Mouse (Mus musculus): ENCODE results near the gene Hibadh. TPM values are rescaled to one million over a fixed set of nuclear protein-coding genes. Genes with fewer than 3 reads are reported as not detected.

The Hibadh gene
- polyA plus RNA-seq, 1 experiment from 2014 or later, result 63.6 TPM

GRCm38 (mm10) chr6:52630625-52631024 lies 9.6 kb downstream of the Hibadh start:
- no peak overlapping the region for H3K4me3 ChIP-seq (ENCODE audit: low read depth, low read length)
- H3K9ac ChIP-seq (ENCODE audit: low read depth, low read length), result no peak overlapping the region
- no peaks in the 10 kb centered on the region for H3K4me1 ChIP-seq (replicated peaks; ENCODE audit: control insufficient read depth, insufficient read depth, low read length)
- H3K4me2 ChIP-seq, result no peak overlapping the region
- H3K36me3 ChIP-seq (ENCODE audit: control insufficient read depth, insufficient read depth, low read length), result no peaks in the 10 kb centered on the region
- H3K27ac ChIP-seq (ENCODE audit: low read depth, low read length), result no peak overlapping the region
- DNase-seq (ENCODE audit: low spot score) (no peak), ATAC-seq (replicated peaks; ENCODE audit: low FRiP score) (no peak)
- no peaks in the 10 kb centered on the region for H3K27me3 ChIP-seq (replicated peaks; ENCODE audit: control insufficient read depth, insufficient read depth, low read length)
- H3K9me3 ChIP-seq (ENCODE audit: control insufficient read depth, low read length), result no peaks in the 10 kb centered on the region
- WGBS, result 87% methylated on average over 4 of the region's 4 CpGs

DNA sequence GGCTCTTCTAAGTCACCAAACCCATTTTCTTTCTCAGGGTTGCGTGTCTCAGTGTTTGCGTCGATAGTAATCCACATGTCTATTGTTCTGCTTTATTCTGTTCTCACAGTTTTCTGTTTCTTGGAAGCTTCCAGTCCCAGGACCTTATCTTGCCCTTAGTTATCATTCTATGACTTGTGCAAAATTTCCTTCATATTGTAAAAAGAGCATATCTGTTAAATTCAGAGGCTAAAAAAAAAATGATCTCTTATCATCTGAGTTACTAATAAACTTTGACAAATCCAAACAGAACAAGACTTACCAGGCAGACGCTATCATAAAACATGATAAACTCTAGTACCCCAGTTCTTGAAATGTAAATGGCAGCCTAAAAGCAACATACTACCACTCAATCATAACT lies 11.0 kb downstream of the Hibadh start:
- H3K36me3 ChIP-seq (ENCODE audit: control insufficient read depth, insufficient read depth, low read length), result no peaks in the 10 kb centered on the region

GRCm38 (mm10) chr6:52626735-52627134 lies 13.5 kb downstream of the Hibadh start:
- H3K36me3 ChIP-seq (ENCODE audit: control insufficient read depth, insufficient read depth, low read length), result no peaks in the 10 kb centered on the region
- WGBS, result 68% methylated on average over 4 of the region's 4 CpGs
- 0 out of 2 replicates have a peak, but pooled peaks have one; percentile 31 for ATAC-seq (replicated peaks; ENCODE audit: low FRiP score)

More for the DNA sequence above, 11.0 kb downstream of the Hibadh start:
- WGBS, result 89% methylated on average over 4 of the region's 4 CpGs
- H3K9me3 ChIP-seq (ENCODE audit: control insufficient read depth, low read length), result no peaks in the 10 kb centered on the region
- no peaks in the 10 kb centered on the region for H3K4me1 ChIP-seq (replicated peaks; ENCODE audit: control insufficient read depth, insufficient read depth, low read length)
- H3K4me2 ChIP-seq, result no peak overlapping the region
- DNase-seq (ENCODE audit: low spot score), result no peak
- H3K27ac ChIP-seq (ENCODE audit: low read depth, low read length), result no peak overlapping the region
- H3K9ac ChIP-seq (ENCODE audit: low read depth, low read length), result no peak overlapping the region
- no peak overlapping the region for H3K4me3 ChIP-seq (ENCODE audit: low read depth, low read length)
- H3K27me3 ChIP-seq (replicated peaks; ENCODE audit: control insufficient read depth, insufficient read depth, low read length), result no peaks in the 10 kb centered on the region
- no peak for ATAC-seq (replicated peaks; ENCODE audit: low FRiP score)

GRCm38 (mm10) chr6:52623741-52624140 lies 16.4 kb downstream of the Hibadh start:
- WGBS, result 90% methylated on average over 3 of the region's 3 CpGs
- Histone ChIP-seq H3K27me3 (replicated peaks; ENCODE audit: control insufficient read depth, insufficient read depth, low read length) (no peaks in the 10 kb centered on the region), H3K27ac (ENCODE audit: low read depth, low read length) (no peak overlapping the region), H3K9ac (ENCODE audit: low read depth, low read length) (no peak overlapping the region), H3K4me1 (replicated peaks; ENCODE audit: control insufficient read depth, insufficient read depth, low read length) (no peaks in the 10 kb centered on the region), H3K4me2 (no peak overlapping the region), H3K9me3 (ENCODE audit: control insufficient read depth, low read length) (no peaks in the 10 kb centered on the region), H3K36me3 (ENCODE audit: control insufficient read depth, insufficient read depth, low read length) (peaks cover 2% of the 10 kb centered on the region; the same call in 1 of the 2 replicates), H3K4me3 (ENCODE audit: low read depth, low read length) (no peak overlapping the region)
- no peak for ATAC-seq (replicated peaks; ENCODE audit: low FRiP score)
- DNase-seq (ENCODE audit: low spot score), result no peak

More at GRCm38 (mm10) chr6:52626735-52627134, 13.5 kb downstream of the Hibadh start:
- no peaks in the 10 kb centered on the region for H3K27me3 ChIP-seq (replicated peaks; ENCODE audit: control insufficient read depth, insufficient read depth, low read length)
- no peak overlapping the region for H3K27ac ChIP-seq (ENCODE audit: low read depth, low read length)
- H3K9me3 ChIP-seq (ENCODE audit: control insufficient read depth, low read length), result no peaks in the 10 kb centered on the region
- H3K9ac ChIP-seq (ENCODE audit: low read depth, low read length), result no peak overlapping the region
- no peaks in the 10 kb centered on the region for H3K4me1 ChIP-seq (replicated peaks; ENCODE audit: control insufficient read depth, insufficient read depth, low read length)
- no peak overlapping the region for H3K4me3 ChIP-seq (ENCODE audit: low read depth, low read length)
- no peak overlapping the region for H3K4me2 ChIP-seq
- DNase-seq (ENCODE audit: low spot score), result no peak

DNA sequence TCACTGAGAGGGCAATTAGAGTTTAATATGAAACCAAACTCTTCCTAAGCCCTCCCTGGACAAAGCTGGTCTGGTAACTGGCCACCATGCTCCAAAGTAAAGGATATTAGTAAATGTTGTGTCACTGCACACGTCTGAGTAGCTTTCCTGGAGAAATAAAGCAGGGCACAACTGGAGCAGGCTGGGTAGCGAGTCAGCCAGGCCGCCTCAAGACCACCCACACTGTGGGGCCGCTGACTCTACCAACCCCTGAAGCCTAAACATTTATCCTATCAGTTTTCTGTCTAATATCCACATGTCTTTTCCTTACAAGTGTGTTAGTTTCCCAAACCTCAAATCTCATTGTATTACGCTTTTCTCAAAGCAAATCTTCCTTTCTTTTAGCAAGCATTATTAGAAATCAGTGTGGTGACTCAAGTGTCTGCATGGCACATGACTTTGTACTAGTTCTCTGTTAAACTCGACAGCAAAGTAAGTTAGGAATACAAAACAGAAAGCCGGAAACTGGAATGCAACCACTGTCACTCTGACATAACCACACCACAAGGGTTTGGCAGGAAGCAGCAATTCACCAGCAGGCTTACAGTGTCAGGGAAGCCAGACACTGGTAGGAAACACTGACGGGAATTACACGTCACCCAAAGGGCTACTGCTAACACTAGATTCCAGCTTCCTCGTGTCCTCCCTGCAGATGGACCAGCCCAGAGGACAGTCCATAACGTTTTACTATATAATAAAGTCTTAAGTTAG lies 18.3 kb downstream of the Hibadh start:
- no peaks in the 10 kb centered on the region for H3K4me1 ChIP-seq (replicated peaks; ENCODE audit: control insufficient read depth, insufficient read depth, low read length)
- no peak overlapping the region for H3K4me3 ChIP-seq (ENCODE audit: low read depth, low read length)
- no peaks in the 10 kb centered on the region for H3K9me3 ChIP-seq (ENCODE audit: control insufficient read depth, low read length)
- no peaks in the 10 kb centered on the region for H3K27me3 ChIP-seq (replicated peaks; ENCODE audit: control insufficient read depth, insufficient read depth, low read length)
- ATAC-seq (replicated peaks; ENCODE audit: low FRiP score) (no peak), DNase-seq (ENCODE audit: low spot score) (no peak)
- 57% methylated on average over 11 of the region's 11 CpGs for WGBS
- H3K4me2 ChIP-seq, result no peak overlapping the region
- H3K27ac ChIP-seq (ENCODE audit: low read depth, low read length), result no peak overlapping the region
- peaks cover 5% of the 10 kb centered on the region; the same call in 1 of the 2 replicates for H3K36me3 ChIP-seq (ENCODE audit: control insufficient read depth, insufficient read depth, low read length)
- no peak overlapping the region for H3K9ac ChIP-seq (ENCODE audit: low read depth, low read length)

DNA sequence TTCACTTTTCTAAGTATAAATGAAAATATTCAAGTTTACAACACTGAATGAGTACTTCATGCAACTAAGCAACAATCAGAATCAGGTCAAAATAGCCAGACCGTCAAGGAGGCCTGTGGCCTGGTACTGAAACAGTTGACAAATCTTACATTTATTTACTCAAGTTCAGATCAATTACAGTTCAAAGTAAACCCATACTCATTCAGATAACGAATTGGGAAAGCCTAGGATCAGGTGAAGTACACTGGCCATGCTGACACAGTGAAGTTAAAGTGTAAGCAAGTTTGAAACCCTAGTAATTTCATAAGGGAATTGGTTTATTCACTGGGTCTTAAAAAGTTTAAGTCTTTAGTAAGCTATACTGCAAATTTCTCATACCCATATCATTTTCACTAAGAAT lies 20.1 kb downstream of the Hibadh start:
- no peaks in the 10 kb centered on the region for H3K4me1 ChIP-seq (replicated peaks; ENCODE audit: control insufficient read depth, insufficient read depth, low read length)
- H3K4me2 ChIP-seq, result no peak overlapping the region
- H3K36me3 ChIP-seq (ENCODE audit: control insufficient read depth, insufficient read depth, low read length), result peaks cover 5% of the 10 kb centered on the region; the same call in 1 of the 2 replicates
- H3K27me3 ChIP-seq (replicated peaks; ENCODE audit: control insufficient read depth, insufficient read depth, low read length), result no peaks in the 10 kb centered on the region
- no peak for DNase-seq (ENCODE audit: low spot score)
- no peak overlapping the region for H3K27ac ChIP-seq (ENCODE audit: low read depth, low read length)
- no peak overlapping the region for H3K4me3 ChIP-seq (ENCODE audit: low read depth, low read length)
- H3K9ac ChIP-seq (ENCODE audit: low read depth, low read length), result no peak overlapping the region
- ATAC-seq (replicated peaks; ENCODE audit: low FRiP score), result no peak
- WGBS, result 76% methylated on average over 2 of the region's 2 CpGs
- H3K9me3 ChIP-seq (ENCODE audit: control insufficient read depth, low read length), result no peaks in the 10 kb centered on the region

GRCm38 (mm10) chr6:52609626-52610352 lies 30.4 kb downstream of the Hibadh start:
- WGBS, result 75% methylated on average over 6 of the region's 6 CpGs
- no peaks in the 10 kb centered on the region for H3K9me3 ChIP-seq (ENCODE audit: control insufficient read depth, low read length)
- H3K4me3 ChIP-seq (ENCODE audit: low read depth, low read length), result no peak overlapping the region
- H3K27me3 ChIP-seq (replicated peaks; ENCODE audit: control insufficient read depth, insufficient read depth, low read length), result no peaks in the 10 kb centered on the region
- no peaks in the 10 kb centered on the region for H3K4me1 ChIP-seq (replicated peaks; ENCODE audit: control insufficient read depth, insufficient read depth, low read length)
- no peak overlapping the region for H3K4me2 ChIP-seq
- DNase-seq (ENCODE audit: low spot score) (no peak), ATAC-seq (replicated peaks; ENCODE audit: low FRiP score) (no peak)
- H3K27ac ChIP-seq (ENCODE audit: low read depth, low read length), result no peak overlapping the region
- H3K9ac ChIP-seq (ENCODE audit: low read depth, low read length), result no peak overlapping the region
- H3K36me3 ChIP-seq (ENCODE audit: control insufficient read depth, insufficient read depth, low read length), result no peaks in the 10 kb centered on the region

- 90% methylated on average over 4 of the region's 4 CpGs for WGBS
- Histone ChIP-seq H3K4me1 (replicated peaks; ENCODE audit: control insufficient read depth, insufficient read depth, low read length) (no peaks in the 10 kb centered on the region), H3K36me3 (ENCODE audit: control insufficient read depth, insufficient read depth, low read length) (no peaks in the 10 kb centered on the region), H3K9ac (ENCODE audit: low read depth, low read length) (no peak overlapping the region), H3K27ac (ENCODE audit: low read depth, low read length) (no peak overlapping the region), H3K4me3 (ENCODE audit: low read depth, low read length) (no peak overlapping the region), H3K27me3 (replicated peaks; ENCODE audit: control insufficient read depth, insufficient read depth, low read length) (no peaks in the 10 kb centered on the region), H3K4me2 (no peak overlapping the region), H3K9me3 (ENCODE audit: control insufficient read depth, low read length) (no peaks in the 10 kb centered on the region)
- ATAC-seq (replicated peaks; ENCODE audit: low FRiP score) (no peak), DNase-seq (ENCODE audit: low spot score) (no peak)
Observed at GRCm38 (mm10) chr6:52608121-52608520, 32.1 kb downstream of the Hibadh start.
